Mouse (Mus musculus): Measurements from ENCODE around the gene AI413582. TPM values are rescaled to one million over a fixed set of nuclear protein-coding genes. Genes with fewer than 3 reads are reported as not detected.

The AI413582 gene
- polyA plus RNA-seq, 2 experiments from 2014 or later: 98.5 to 118 TPM

DNA sequence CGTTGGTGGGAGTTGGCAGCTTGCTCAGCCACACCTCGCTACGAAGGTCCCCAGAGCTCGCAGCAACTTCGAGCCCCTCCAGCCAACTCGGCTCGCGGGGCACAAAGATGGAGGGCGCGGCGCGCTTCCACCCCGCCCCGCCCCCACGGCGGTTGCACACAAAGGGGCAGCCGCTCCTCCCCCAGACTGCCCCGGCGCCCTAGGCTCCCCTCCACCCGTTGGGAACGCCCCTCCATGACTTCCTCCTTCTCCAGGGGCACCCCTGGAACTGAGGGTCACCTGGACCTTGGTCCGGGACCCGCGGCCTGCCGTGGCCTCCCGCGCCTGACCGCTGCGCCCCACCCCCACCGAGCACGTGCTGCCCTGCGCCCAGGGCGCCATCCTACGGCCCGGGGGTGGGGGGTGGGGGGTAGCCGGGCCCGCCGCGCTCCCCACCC is 10.5 kb downstream of the AI413582 start:
- no peak for ATAC-seq

DNA sequence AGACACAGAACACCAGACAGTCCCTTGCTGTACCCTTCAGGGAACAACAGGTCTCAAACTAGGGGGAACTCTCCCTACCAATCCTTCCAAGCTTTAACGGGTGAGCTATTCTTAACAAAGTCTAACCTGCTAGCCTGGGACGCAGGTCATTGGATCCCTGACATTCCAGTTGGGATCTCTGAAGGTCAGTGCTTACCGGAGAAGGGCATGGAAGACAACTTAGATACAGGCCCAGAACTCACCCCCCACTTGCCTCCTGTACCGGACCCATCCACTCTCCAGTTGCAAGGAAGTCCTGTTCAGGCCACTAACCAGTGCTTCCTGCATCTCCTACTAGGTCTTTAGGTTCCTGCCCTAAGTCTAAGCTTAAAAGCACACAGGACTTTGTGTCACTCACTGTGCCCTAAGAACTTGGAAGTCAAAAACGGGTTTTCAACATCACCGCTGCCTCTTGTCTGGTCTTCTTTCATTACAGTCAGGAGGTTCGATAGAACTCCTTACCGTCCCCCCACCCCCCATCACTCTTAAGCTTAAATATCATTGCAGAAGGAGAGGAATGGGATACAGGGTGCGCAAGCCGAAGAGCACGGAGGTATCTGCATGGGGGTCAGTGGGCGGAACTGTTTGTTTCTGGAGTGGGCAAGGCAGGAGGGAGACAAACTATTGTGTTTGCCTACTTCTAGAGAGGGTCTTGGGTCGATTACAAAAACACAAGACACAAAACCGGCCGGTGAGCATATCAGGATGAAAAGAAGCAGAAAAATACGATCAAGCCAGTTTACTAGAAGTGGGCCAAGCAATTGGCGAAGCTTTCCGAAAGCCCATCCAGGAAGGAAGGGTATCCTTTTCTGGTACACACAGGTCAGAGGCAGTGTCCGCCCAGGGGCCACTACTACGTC is 11.2 kb downstream of the AI413582 start:
- no peak for ATAC-seq

DNA sequence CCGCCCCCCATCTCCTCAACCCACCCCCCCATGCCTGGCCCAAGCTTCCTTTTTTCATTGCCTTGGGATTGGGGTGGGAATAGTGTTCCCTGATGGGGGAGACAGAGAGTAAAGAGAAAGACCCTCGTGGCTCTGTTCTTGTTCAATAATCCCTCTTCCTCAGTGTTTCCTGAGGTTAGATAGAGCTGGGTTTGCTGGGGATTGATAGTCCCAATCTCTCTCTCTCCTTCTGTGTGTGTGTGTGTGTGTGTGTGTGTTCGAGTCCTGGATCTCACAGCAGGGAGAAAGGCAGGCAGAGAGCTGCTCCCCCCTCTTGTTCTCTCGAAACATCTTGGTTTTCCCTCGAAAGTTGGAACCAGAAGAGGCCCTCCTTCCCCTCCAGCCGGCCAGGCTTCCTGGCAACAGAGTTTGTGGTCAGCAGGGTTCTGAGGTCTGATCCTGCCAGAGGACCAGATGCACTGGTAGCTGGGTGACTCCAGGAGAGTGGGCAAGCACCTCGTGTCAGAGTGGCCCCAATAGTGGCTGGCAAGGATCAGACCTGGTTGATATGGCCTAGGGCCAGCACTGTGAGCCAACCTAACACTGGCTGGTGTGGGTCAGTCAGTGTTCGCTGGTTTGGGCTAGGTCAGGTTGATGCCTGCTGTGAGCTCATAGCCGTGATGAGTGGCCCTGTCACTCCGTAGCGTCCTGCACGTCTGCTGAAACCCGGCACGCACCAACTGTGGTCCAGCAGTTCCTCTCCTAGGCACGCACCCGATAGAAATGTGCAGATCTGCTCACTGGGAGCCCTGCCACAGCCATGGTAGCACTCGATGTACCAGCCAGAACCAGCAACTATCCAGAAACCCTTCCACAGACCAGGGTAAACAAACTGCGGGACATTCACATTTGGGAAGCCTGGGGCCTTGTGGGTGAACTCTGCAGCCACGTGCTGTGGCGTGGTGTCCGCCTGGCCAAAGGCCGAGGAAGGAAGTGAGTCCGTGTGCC is 13.0 kb downstream of the AI413582 start:
- ATAC-seq: no peak

DNA sequence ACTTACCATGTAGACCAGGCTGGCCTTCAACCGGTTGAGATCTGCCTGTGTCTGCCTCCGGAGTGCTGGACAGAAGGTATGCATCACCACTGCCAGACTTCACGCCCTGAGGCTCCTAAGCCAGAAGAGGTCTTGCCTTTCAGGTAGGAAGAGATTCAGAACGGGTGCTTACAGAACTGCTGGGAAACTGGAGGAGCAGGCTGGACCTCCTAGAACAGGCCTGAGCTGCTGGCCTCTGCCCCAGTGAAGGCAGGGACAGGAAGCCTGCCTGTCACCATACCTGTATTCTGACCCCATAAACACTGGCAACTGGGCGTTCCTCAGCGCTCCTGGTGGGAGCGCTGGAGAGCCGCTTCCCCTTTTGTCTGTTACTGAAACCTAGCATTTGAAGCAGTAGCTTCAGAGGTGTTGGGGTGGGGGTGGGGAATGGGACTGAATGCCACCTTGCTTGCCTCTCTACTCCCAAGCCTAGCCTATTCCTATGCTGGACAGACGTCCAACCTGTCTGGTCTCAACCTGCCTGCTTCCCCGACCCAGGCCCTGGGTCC is 14.1 kb downstream of the AI413582 start:
- no peak for ATAC-seq

DNA sequence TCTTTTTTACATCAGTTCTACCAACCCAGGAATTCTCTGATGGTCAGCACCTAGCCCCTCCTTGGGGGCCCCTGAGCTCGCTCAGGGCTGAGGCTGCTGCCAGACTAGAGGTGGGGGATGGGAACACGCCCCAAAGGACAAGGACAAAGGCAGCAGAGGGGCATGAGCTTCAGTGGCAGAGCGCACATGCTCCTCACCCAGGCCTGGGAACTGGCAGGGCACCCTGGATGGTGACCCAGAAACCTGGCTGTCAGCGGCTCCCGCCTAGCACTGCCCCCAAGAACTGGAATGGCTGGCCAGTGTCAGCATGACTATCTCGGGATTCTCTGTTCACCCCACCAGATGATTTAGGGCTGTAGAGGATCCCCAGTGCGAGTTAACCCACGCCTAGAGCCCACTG is 16.3 kb downstream of the AI413582 start:
- ATAC-seq: no peak

DNA sequence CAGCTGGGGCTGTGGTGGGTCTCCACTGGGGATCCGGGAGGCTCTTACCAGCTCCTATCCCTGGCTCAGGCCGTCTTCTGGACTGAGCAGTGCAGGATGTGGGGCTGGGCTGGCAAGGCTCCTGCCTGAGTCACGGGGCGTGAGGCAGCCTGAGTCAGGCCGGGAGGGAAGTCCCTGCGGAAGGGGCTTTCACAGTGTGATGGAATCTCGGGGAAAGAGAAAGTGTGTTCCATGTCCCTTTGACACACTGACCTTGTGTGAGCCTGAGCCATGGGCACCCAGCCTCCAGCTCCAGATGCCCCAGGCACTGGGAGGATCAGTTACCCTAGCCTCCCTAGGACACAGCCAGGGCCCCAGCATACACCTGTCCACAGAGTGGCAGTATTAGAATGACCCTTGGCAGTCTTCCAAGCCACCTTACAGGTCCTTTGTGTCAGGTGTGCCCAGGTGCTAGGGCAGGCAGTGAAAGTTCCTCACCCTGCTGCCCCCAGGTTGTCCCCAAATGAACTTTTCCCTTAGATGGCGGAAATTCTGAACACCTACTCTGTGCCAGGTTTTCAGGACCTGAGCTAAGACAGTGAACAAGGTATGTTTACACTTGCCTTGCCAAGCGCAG is 18.2 kb downstream of the AI413582 start:
- ATAC-seq: no peak

DNA sequence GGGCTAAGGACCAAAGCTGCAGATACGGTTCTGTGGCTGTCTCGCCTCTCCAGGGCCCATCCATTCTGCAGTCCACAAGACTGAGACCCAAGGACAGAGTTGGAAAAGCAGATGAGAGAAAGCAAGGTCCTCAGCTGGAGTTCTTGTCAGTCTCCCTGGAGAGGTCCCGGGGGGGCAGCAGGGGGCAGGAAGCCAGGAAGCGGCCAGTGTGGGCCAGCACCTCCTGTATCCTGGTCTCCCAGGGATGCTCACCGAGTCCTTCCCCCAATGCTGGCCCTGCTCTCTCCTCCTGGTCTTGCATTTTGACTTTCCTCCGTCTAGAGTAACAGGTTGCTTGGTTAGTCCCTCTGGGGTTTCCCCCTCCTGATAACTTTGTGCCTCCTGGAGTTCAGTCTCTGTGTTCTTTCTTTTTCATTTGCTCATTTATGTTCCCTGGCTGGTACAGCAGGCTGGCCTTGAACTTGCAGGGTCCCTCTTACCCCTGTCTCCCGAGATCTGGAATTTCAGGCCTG is 18.9 kb downstream of the AI413582 start:
- no peak for ATAC-seq

DNA sequence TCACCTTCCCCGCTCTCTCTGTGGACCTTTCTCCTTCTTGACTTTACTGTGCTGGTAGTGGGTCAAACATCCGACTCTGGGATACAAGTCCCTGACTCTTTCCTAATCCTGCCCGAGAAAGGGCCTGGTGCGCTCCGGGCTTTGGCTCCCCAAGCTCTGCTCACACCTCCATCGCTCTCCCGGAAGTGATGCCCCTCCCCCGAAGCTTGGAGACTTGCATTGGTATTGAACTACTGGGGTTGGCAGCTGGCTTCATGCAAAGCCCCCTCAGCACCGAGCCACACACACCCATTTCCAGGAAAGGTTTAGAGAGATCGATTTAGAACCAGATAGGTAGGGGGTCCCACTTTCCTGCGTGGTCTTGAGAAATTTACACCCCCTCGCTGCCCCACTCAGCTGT is 19.6 kb downstream of the AI413582 start:
- ATAC-seq: no peak

DNA sequence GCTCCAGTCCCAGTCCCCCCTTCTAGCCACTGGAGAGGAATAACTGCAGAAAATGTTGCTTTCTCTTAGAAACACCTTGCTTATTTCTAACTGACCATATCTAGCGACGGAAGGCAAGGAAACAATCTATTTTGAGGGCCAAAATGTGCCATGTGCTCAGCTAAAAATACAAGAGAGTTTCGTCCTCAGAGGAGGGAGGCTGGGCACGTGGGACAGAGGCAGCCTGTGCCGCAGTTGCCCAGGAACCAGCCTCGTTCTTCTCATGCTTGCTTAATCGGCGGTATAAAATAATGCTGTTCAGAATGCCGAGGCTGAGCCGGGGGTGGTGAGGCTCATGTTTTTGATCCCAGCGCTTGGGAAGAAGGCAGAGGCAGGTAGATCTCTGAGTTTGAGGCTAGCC is 21.0 kb downstream of the AI413582 start:
- no peak for ATAC-seq

DNA sequence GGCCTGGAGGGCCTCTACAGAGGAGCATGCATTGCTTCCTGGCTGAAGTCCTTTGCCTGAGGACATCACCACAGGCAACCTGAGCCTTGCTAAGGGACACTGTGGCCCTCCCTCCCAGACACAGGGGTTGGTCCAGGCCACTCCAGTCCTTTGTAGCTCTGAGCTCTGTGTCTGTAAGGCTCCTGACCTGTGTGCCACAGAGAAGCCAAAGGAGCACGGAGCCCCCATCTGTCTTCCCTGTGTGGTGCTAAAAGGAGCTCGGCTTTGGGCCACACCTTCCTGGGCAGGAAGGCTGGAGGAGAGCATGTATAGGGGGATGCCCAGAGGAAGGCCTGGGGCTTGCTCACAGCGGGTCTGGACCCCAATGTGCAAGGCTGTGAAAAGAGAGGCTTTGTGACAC is 23.6 kb downstream of the AI413582 start:
- no peak for ATAC-seq

DNA sequence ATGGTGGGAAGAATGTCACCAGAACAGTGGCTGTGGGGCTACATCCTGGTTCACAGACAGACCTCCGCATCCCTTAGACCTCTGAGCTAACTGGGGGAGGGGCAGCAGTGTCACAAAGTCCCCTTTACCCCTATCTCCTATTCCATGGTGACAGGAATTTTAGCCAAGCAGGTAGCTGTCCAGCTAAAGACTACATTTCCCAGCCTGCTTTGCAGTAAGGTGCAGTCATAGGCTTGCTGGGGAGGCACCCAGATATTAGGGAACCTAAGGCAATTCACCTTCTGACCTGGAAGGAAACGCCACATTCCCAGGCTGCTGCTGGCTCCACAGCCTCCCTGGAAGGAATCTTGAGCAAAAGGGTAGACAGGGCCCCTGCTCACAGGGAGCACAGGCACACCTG is 24.3 kb downstream of the AI413582 start:
- no peak for ATAC-seq

DNA sequence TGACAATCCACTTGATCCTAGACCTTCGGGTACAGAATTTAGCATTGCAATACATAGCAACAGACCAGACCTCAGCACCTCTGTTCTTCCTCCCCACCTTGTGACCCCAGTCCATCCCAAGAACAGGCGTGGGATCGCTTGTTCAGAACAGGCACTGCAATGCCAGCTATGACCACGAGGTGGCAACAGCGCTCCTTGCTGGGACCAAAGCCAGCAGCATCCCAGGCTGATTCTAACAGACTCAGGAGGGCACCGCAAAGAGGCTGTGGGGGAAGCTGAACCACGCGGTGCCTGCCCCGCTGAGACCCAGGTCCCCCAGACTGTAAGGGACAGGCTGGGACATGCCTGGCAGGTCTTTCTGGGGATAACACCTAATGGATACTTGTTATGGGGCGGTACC is 30.8 kb downstream of the AI413582 start:
- peak; percentile 54 for ATAC-seq

DNA sequence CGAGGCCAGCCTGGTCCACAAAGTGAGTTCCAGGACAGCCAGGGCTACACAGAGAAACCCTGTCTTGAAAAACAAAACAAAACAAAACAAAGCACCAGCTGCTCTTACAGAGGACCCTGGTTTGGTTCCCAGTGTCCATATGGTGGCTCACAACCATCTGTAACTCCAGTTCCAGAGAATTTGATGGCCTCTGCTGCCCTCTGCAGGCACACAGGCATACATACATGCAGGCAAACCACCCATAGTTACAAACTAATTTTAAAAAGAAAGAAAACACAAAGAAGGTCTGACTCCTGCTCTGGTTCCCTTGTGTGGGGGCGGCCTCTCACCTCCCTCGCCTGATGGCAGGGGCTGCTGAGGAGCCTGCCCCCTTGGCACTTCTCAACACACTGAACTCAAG is 32.2 kb downstream of the AI413582 start:
- no peak for ATAC-seq

DNA sequence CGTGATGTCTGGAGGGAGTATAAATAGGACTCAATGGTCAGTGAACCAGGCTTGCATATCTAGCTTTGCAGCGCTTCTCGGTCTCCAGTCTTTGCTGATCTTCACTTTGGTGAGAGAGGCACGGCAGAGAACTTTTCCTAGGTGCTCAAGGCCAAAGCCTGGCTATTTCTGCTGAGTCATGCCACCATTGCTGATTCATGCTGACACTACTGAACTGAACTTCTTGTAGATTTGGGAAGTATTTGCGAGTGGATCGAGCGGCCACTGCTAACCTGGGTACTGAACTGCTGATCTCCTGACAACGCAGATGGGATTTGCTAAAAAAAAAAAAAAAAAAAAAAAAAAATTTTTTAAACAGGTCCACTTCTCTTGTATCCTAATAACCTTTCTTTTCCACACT is 33.5 kb downstream of the AI413582 start:
- no peak for ATAC-seq

DNA sequence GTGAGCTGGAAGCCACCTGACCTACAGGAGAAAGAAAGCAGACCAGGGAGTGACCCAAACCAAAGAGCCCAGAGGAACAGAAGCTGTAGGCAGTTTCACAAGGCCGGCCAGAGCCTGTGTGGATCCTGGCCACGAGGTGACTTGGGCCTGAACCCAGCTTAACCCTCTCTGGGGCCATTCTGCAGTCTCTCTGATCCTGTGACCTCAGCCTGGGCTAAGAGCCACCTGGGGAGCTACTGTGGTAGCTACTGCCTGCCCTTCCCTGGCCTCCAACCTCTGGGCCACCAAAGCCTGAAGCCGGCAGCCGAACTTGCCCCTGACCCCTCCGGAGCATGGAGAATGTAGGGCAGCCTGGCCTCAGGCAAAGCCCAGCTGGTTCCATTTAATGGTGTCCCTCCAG is 36.8 kb downstream of the AI413582 start:
- no peak for ATAC-seq

DNA sequence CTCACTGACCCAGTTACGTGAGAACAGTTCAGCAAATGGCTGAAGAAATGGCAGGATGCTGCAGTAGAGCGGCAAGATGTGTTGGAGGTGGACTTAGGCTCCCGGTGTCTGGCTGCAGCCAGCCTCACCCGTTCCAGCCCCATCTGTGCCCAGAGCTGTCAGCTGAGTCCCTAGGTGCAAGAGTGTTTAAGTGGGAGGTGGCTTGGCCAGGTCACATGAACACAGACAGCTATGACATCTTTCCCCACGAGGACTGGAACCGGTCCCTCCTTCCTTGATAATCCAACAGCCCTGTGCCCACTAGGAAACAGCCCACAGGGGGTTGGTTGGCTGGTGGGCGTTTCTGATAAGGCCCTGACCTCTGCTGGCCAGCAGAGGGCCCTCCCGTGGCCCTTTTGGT is 37.5 kb downstream of the AI413582 start:
- ATAC-seq: no peak

DNA sequence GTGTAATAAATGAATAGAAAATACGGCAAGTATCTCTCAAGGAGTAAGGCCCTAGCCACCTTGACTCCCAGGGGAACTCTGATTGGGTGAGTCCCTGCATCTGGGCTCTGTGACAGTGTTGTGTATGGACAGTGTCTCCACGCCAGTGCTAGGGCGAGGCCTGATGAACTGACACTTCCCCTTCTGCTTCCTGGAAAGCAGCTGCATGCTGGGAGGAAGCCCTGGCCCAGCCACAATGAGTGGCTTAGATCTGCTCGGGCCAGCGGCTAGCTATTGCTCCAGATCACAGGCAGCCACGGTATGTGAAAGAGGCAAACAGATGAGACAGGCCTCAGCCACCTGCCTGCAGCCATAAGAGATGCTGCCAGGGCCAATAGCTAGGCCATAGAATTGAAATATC is 38.4 kb downstream of the AI413582 start:
- ATAC-seq: no peak

DNA sequence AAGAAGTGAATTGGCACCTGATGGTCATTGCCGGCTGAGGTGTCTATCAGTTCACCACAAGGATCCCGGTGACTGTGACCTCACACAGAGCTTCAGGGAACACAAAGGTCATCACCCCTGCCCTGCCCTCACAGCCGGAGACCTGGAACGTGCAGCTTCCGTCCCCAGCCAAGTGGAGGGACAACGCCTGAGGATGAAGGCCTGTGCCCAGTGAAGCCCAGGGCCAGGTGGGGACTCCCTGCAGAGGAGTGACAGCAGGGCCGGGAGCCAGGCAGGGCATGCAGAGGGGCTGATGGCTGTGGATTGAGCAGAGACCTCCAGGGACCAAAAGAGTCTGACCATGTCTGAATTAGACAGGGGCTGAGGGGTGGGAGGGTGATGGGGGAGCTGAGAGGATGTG is 42.4 kb downstream of the AI413582 start:
- no peak for ATAC-seq

DNA sequence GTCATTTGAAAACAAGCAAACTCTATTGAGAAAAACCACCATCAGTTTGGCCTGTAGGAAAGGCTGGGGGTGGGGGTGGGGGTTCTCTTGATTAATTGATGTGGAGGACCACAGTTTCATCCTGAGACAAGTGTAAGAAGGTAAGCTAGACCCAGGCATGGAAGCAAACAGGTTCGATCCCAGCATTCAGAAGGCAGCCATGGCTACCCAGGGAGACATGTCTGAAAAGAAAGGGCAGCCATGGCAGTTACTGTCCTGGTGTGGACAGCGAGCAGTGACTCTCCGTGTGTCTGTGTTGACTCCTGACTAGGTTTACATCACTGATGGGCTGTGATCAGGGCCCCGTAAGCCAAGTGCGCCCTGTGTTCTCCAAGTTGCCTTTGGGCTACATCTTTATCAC is 44.3 kb downstream of the AI413582 start, which contains the start of gene Grm4:
Gene Grm4 (minus strand): TSS at position 101 of the 400 bp plus-strand sequence.
- no peak for ATAC-seq

DNA sequence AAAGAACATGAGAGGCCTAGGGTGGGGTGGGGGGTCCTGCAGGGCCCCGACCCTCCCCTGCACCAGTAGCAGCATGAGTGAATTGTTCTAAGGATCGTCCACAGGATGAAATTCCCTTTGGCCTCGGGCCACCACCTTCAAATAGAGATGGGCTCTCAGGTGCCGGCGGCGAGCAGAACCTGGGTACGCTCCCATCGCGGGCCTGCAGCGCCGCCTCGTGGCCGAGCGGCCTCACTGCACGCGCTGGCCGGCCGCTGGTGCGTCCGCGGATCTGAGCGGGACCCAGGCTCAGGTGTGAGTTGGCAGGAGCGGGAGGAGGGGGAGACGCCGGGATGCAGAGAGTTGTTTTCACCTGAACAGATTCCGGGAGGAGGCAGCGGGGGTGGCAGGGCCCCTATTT is 45.0 kb downstream of the AI413582 start:
- ATAC-seq: no peak

DNA sequence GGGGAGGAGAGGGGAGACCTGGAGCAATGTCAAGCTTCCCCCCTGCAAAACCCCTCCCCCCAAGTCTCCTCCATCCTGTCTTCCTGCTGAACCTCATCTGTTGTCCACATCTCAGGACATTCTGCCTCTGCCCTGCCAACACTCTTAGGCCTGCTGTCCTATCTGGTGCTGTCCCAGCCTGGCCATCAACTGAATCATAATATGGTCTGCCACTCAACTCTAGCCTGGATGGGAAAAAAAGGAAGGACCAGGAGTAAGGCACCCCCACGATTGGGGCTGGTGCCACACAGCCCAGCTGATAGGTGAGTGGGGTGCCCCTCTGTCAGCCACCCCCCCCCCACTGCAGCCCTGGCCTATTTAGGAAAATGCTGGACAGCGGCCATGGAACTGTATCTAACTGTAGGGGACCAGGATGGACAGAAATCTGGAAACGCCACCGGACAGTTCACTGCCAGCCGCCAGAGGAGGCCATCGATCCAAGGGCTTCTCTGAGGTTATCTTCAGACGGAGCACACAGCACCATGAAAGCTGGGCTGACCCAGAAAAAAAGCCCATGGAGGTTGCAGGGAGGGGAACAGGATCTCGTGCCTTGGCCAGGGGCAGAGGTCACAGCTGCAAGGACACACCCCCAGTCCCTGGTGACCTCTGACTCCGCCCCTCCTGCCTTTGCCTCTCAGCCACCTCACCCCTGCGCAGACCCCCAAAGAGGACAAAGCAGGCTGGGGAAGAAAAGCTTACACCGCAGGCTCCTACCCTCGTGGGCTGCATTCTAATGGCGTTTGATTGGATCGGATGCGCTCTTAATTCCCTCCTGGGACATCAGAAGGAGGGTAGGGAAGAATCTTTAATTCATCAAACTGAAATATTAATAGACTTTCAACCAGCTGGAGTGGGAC is 46.6 kb downstream of the AI413582 start:
- ATAC-seq: no peak

Data from activated CD4-positive, CD25-positive, alpha-beta regulatory T cell, adult 4 months (primary cell).